Mouse (Mus musculus): ENCODE results near the gene Gm3285. TPM values are rescaled to one million over a fixed set of nuclear protein-coding genes. Genes with fewer than 3 reads are reported as not detected.
A peak's percentile ranks its signal among the peaks of the same experiment; 100 is the strongest.

Gene Gm3285
- total and polyA plus RNA-seq, 3 experiments: not detected

DNA sequence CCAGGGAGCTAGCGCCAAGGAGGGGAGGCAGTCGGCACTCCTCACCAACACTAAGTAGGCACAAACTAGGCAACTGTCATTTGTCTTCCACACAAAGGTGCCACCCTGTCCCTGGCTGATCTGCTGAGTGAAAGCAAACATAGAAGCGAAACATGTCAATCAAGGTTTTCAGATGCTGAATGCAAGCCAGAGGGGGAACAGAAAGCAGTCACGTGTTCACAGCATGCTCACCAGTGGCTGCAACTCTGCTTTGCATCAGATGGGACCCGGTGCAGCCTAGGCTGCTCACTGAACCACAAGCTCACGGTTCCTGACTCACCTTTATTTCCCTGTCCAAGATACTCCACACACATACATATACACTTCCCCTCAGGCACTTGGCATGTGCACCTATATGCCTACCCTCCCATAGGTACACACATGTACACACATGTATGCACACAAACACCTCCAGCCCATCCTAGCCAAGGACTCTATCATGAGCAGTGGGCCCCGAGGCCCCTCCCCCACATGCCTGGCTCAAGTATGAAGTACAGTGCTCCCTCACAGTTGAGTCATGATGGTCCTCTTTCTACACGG, 29.3 kb downstream of the Gm3285 start:
- Histone ChIP-seq H3K4me3 (replicated peaks in 1 of 3; ENCODE audit: low read depth in 2 of 3, low read length in 2 of 3, poor library complexity in 1 of 3) (no peak overlapping the region), H3K9ac (ENCODE audit: insufficient read depth, low read depth) (no peak overlapping the region), H3K27ac (ENCODE audit: insufficient read depth, low read depth) (no peak overlapping the region), H3K36me3 (replicated peaks in 1 of 2; ENCODE audit: control insufficient read depth in 1 of 2, insufficient read depth in 1 of 2, low read length in 1 of 2) (no peaks in the 10 kb centered on the region), H3K4me1 (ENCODE audit: control insufficient read depth in 1 of 2, insufficient read depth in 2 of 2) (peaks cover 11 to 13% of the 10 kb centered on the region in 2 experiments), H3K4me2 (ENCODE audit: insufficient read depth, low read depth, poor library complexity, severe bottlenecking) (no peak overlapping the region), H3K9me3 (replicated peaks; ENCODE audit: low read length) (peaks cover 6% of the 10 kb centered on the region), H3K79me2 (replicated peaks; ENCODE audit: control insufficient read depth, extremely low read depth, insufficient read depth, poor library complexity, severe bottlenecking) (no peaks in the 10 kb centered on the region), H3K27me3 (replicated peaks) (peaks cover 84% of the 10 kb centered on the region)
- TF ChIP-seq ZKSCAN1 (IDR thresholded peaks at IDR 0.05; ENCODE audit: borderline replicate concordance, low read depth, low read length): no peak
- peak; percentile 72 for TF ChIP-seq USF1 (IDR thresholded peaks at IDR 0.05; ENCODE audit: low read depth, low read length)
- TF ChIP-seq CHD1 (IDR thresholded peaks at IDR 0.05; ENCODE audit: low read depth, low read length): no peak
- no peak for TF ChIP-seq E2F4 (IDR thresholded peaks at IDR 0.05; ENCODE audit: insufficient replicate concordance, low read depth, low read length)
- TF ChIP-seq EP300 (IDR thresholded peaks at IDR 0.05; ENCODE audit: low read length): no peak
- no peak for TF ChIP-seq JUND (conservative IDR thresholded peaks at IDR 0.05; ENCODE audit: low read depth, low read length)
- peak; percentile 73 for TF ChIP-seq USF2 (conservative IDR thresholded peaks at IDR 0.05; ENCODE audit: low read depth, low read length)
- TF ChIP-seq MXI1 (IDR thresholded peaks at IDR 0.05; ENCODE audit: low read depth, low read length): no peak
- no peak for TF ChIP-seq NELFE (IDR thresholded peaks at IDR 0.05; ENCODE audit: low read depth, low read length)
- peak; percentile 92 for TF ChIP-seq BHLHE40 (IDR thresholded peaks at IDR 0.05; ENCODE audit: low read depth, low read length)
- TF ChIP-seq NRF1 (IDR thresholded peaks at IDR 0.05; ENCODE audit: low read depth, low read length): no peak
- no peak for TF ChIP-seq SIN3A (IDR thresholded peaks at IDR 0.05; ENCODE audit: low read length)
- no peak for TF ChIP-seq KAT2A (IDR thresholded peaks at IDR 0.05; ENCODE audit: insufficient replicate concordance, low read length)
- TF ChIP-seq MYC (IDR thresholded peaks at IDR 0.05; ENCODE audit: low read depth, low read length): 0 out of 2 replicates have a peak, but pooled peaks have one; percentile 27
- TF ChIP-seq POLR2AphosphoS2 (IDR thresholded peaks at IDR 0.05; ENCODE audit: low read depth, low read length): no peak
- peak; percentile 87 for TF ChIP-seq MAX (IDR thresholded peaks at IDR 0.05; ENCODE audit: low read length)
- TF ChIP-seq ELF1 (IDR thresholded peaks at IDR 0.05; ENCODE audit: low read depth, low read length): no peak
- TF ChIP-seq ETS1 (conservative IDR thresholded peaks at IDR 0.05; ENCODE audit: low read depth, low read length): no peak
- peak; percentile 57 for TF ChIP-seq IRF4 (IDR thresholded peaks at IDR 0.05; ENCODE audit: low read depth, low read length)
- no peak for TF ChIP-seq SMC3 (IDR thresholded peaks at IDR 0.05; ENCODE audit: low read depth, low read length)
- no peak for TF ChIP-seq TCF12 (IDR thresholded peaks at IDR 0.05; ENCODE audit: low read depth, low read length)
- no peak for TF ChIP-seq CHD2 (IDR thresholded peaks at IDR 0.05; ENCODE audit: low read length)
- TF ChIP-seq ZNF384 (IDR thresholded peaks at IDR 0.05; ENCODE audit: low read depth, low read length): no peak
- TF ChIP-seq HCFC1 (IDR thresholded peaks at IDR 0.05; ENCODE audit: low read depth, low read length): no peak
- no peak for TF ChIP-seq ZMIZ1 (IDR thresholded peaks at IDR 0.05; ENCODE audit: low read depth, low read length)
- no peak for TF ChIP-seq JUN (IDR thresholded peaks at IDR 0.05; ENCODE audit: insufficient read depth, low read depth, low read length)
- TF ChIP-seq RAD21 (IDR thresholded peaks at IDR 0.05; ENCODE audit: low read depth, low read length): no peak
- TF ChIP-seq PAX5 (IDR thresholded peaks at IDR 0.05; ENCODE audit: low read length): no peak
- no peak for TF ChIP-seq MEF2A (IDR thresholded peaks at IDR 0.05; ENCODE audit: borderline replicate concordance, low read depth, low read length)
- no peak for TF ChIP-seq TBP (conservative IDR thresholded peaks at IDR 0.05; ENCODE audit: low read depth, low read length)
- TF ChIP-seq MAZ (IDR thresholded peaks at IDR 0.05; ENCODE audit: low read depth, low read length): no peak
- dilution Hi-C loops (cut with MboI; ENCODE audit: extremely low pct_ligation_motif_present, extremely low pct_unique_long_range_greater_than_20kb, low sequenced_read_pairs) (no loop called here), in situ Hi-C loops (cut with MboI; ENCODE audit: low pct_ligation_motif_present, low pct_unique_long_range_greater_than_20kb, low sequenced_read_pairs) (loop anchor here (25.0 kb wide), 1 partner anchor 254 kb away; no protein-coding TSS in a partner anchor)
- DNase-seq (ENCODE audit: extremely low read depth): peak; percentile 40
